Mouse (Mus musculus): ENCODE results near the gene Erc2. TPM values are rescaled to one million over a fixed set of nuclear protein-coding genes. Genes with fewer than 3 reads are reported as not detected.

Gene Erc2
- polyA plus RNA-seq, 2 experiments: 0.52 to 0.99 TPM

- DNase-seq (ENCODE audit: low read depth in 3 of 3, low spot score in 3 of 3): no peak
- H3K36me3 ChIP-seq (replicated peaks; ENCODE audit: control insufficient read depth, insufficient read depth, low read depth): no peaks in the 10 kb centered on the region
- H3K4me1 ChIP-seq (replicated peaks; ENCODE audit: control insufficient read depth in 2 of 2, insufficient read depth in 2 of 2, low read length in 1 of 2): no peaks in the 10 kb centered on the region
- no peaks in the 10 kb centered on the region for H3K27me3 ChIP-seq (ENCODE audit: control insufficient read depth, insufficient read depth, low read length)
- WGBS (ENCODE audit: insufficient replicate concordance): 32% methylated on average over 7 of the region's 7 CpGs
- H3K4me3 ChIP-seq (ENCODE audit: insufficient read depth in 1 of 2, low read depth in 2 of 2, low read length in 2 of 2): no peak overlapping the region
- no peak for TF ChIP-seq CTCF (IDR thresholded peaks at IDR 0.05; ENCODE audit: low read depth)
- TF ChIP-seq EP300 (IDR thresholded peaks at IDR 0.05; ENCODE audit: low read depth): no peak
- H3K9me3 ChIP-seq (ENCODE audit: control insufficient read depth, low read length): no peaks in the 10 kb centered on the region
- no peak overlapping the region for H3K4me2 ChIP-seq (ENCODE audit: low read depth)
- H3K9ac ChIP-seq (replicated peaks): no peak overlapping the region
- no peak for ATAC-seq (ENCODE audit: insufficient read depth)
- H3K27ac ChIP-seq: no peak overlapping the region
These were observed 853.2 kb downstream of the Erc2 start for GRCm38 (mm10) chr14:28475421-28475820.

- no peaks in the 10 kb centered on the region for H3K9me3 ChIP-seq (ENCODE audit: control insufficient read depth, low read length)
- no peak overlapping the region for H3K4me2 ChIP-seq (ENCODE audit: low read depth)
- no peak overlapping the region for H3K27ac ChIP-seq
- H3K27me3 ChIP-seq (ENCODE audit: control insufficient read depth, insufficient read depth, low read length): no peaks in the 10 kb centered on the region
- H3K4me1 ChIP-seq (replicated peaks; ENCODE audit: control insufficient read depth in 2 of 2, insufficient read depth in 2 of 2, low read length in 1 of 2): no peaks in the 10 kb centered on the region
- no peak overlapping the region for H3K4me3 ChIP-seq (ENCODE audit: insufficient read depth in 1 of 2, low read depth in 2 of 2, low read length in 2 of 2)
- no peaks in the 10 kb centered on the region for H3K36me3 ChIP-seq (replicated peaks; ENCODE audit: control insufficient read depth, insufficient read depth, low read depth)
- TF ChIP-seq CTCF (IDR thresholded peaks at IDR 0.05; ENCODE audit: low read depth): no peak
- DNase-seq (ENCODE audit: low read depth in 3 of 3, low spot score in 3 of 3) (no peak), ATAC-seq (ENCODE audit: insufficient read depth) (no peak)
- H3K9ac ChIP-seq (replicated peaks): no peak overlapping the region
- 53% methylated on average over 3 of the region's 3 CpGs for WGBS (ENCODE audit: insufficient replicate concordance)
These were observed 854.5 kb downstream of the Erc2 start for GRCm38 (mm10) chr14:28476746-28477145.

- WGBS (ENCODE audit: insufficient replicate concordance): 30% methylated on average over 1 of the region's 1 CpGs
- Histone ChIP-seq H3K27me3 (ENCODE audit: control insufficient read depth, insufficient read depth, low read length) (no peaks in the 10 kb centered on the region), H3K36me3 (replicated peaks; ENCODE audit: control insufficient read depth, insufficient read depth, low read depth) (no peaks in the 10 kb centered on the region), H3K27ac (no peak overlapping the region), H3K4me3 (ENCODE audit: insufficient read depth in 1 of 2, low read depth in 2 of 2, low read length in 2 of 2) (no peak overlapping the region), H3K4me2 (ENCODE audit: low read depth) (no peak overlapping the region), H3K4me1 (replicated peaks; ENCODE audit: control insufficient read depth in 2 of 2, insufficient read depth in 2 of 2, low read length in 1 of 2) (no peaks in the 10 kb centered on the region), H3K9me3 (ENCODE audit: control insufficient read depth, low read length) (no peaks in the 10 kb centered on the region), H3K9ac (replicated peaks) (no peak overlapping the region)
- no peak for ATAC-seq (ENCODE audit: insufficient read depth)
- TF ChIP-seq CTCF (IDR thresholded peaks at IDR 0.05; ENCODE audit: low read depth) (no peak), EP300 (IDR thresholded peaks at IDR 0.05; ENCODE audit: low read depth) (no peak)
- no peak for DNase-seq (ENCODE audit: low read depth in 3 of 3, low spot score in 3 of 3)
These were observed 858.6 kb downstream of the Erc2 start for GRCm38 (mm10) chr14:28480866-28481265.

- ATAC-seq (ENCODE audit: insufficient read depth) (no peak), DNase-seq (ENCODE audit: low read depth in 3 of 3, low spot score in 3 of 3) (no peak)
- no peak for TF ChIP-seq CTCF (IDR thresholded peaks at IDR 0.05; ENCODE audit: low read depth)
- TF ChIP-seq EP300 (IDR thresholded peaks at IDR 0.05; ENCODE audit: low read depth): no peak
- H3K36me3 ChIP-seq (replicated peaks; ENCODE audit: control insufficient read depth, insufficient read depth, low read depth): no peaks in the 10 kb centered on the region
- no peak overlapping the region for H3K9ac ChIP-seq (replicated peaks)
- no peak overlapping the region for H3K27ac ChIP-seq
- WGBS (ENCODE audit: insufficient replicate concordance): 68% methylated on average over 4 of the region's 4 CpGs
- H3K4me2 ChIP-seq (ENCODE audit: low read depth): no peak overlapping the region
- no peaks in the 10 kb centered on the region for H3K4me1 ChIP-seq (replicated peaks; ENCODE audit: control insufficient read depth in 2 of 2, insufficient read depth in 2 of 2, low read length in 1 of 2)
- H3K4me3 ChIP-seq (ENCODE audit: insufficient read depth in 1 of 2, low read depth in 2 of 2, low read length in 2 of 2): no peak overlapping the region
- no peaks in the 10 kb centered on the region for H3K9me3 ChIP-seq (ENCODE audit: control insufficient read depth, low read length)
- H3K27me3 ChIP-seq (ENCODE audit: control insufficient read depth, insufficient read depth, low read length): no peaks in the 10 kb centered on the region
These were observed 871.6 kb downstream of the Erc2 start for GRCm38 (mm10) chr14:28493806-28494205.

GRCm38 (mm10) chr14:28494273-28494672 lies 872.0 kb downstream of the Erc2 start:
- Histone ChIP-seq H3K9ac (replicated peaks) (no peak overlapping the region), H3K9me3 (ENCODE audit: control insufficient read depth, low read length) (no peaks in the 10 kb centered on the region), H3K4me3 (ENCODE audit: insufficient read depth in 1 of 2, low read depth in 2 of 2, low read length in 2 of 2) (no peak overlapping the region), H3K36me3 (replicated peaks; ENCODE audit: control insufficient read depth, insufficient read depth, low read depth) (no peaks in the 10 kb centered on the region), H3K27ac (no peak overlapping the region), H3K4me2 (ENCODE audit: low read depth) (no peak overlapping the region), H3K4me1 (replicated peaks; ENCODE audit: control insufficient read depth in 2 of 2, insufficient read depth in 2 of 2, low read length in 1 of 2) (no peaks in the 10 kb centered on the region), H3K27me3 (ENCODE audit: control insufficient read depth, insufficient read depth, low read length) (no peaks in the 10 kb centered on the region)
- TF ChIP-seq EP300 (IDR thresholded peaks at IDR 0.05; ENCODE audit: low read depth) (no peak), CTCF (IDR thresholded peaks at IDR 0.05; ENCODE audit: low read depth) (no peak)
- 68% methylated on average over 5 of the region's 5 CpGs for WGBS (ENCODE audit: insufficient replicate concordance)
- DNase-seq (ENCODE audit: low read depth in 3 of 3, low spot score in 3 of 3): no peak
- ATAC-seq (ENCODE audit: insufficient read depth): no peak

Measured in liver, embryonic 14.5 days (tissue).